Mouse (Mus musculus) kidney, postnatal 10 days (tissue): ENCODE measurements around the gene Tgm6.

Experiments
- DNase-seq: peaks from one replicate; pipeline ENCODE4 v3.0.0; 2021; ENCODE audit warnings: mixed read lengths

Tgm6 gene

GRCm38 (mm10) chr2:130112116-130112515 lies at the start of gene Tgm6:
Gene Tgm6, plus strand, starts transcription at chr2:130112416.
- no peak for DNase-seq

GRCm38 (mm10) chr2:130068228-130068627 lies 44.0 kb upstream of the Tgm6 start:
- DNase-seq: peak; percentile 49

- DNase-seq: no peak
Measured at GRCm38 (mm10) chr2:130070396-130070795, 41.8 kb upstream of the Tgm6 start.

- no peak for DNase-seq
Measured at GRCm38 (mm10) chr2:130112804-130113203, 588 bp downstream of the Tgm6 start.

GRCm38 (mm10) chr2:130113379-130113778 lies 1.2 kb downstream of the Tgm6 start:
- peak; percentile 42 for DNase-seq

- no peak for DNase-seq
Measured at GRCm38 (mm10) chr2:130118649-130119048, 6.4 kb downstream of the Tgm6 start.

- DNase-seq: no peak
Measured at GRCm38 (mm10) chr2:130125279-130126059, 13.3 kb downstream of the Tgm6 start.

- DNase-seq: no peak
Measured at GRCm38 (mm10) chr2:130126073-130126472, 13.9 kb downstream of the Tgm6 start.

GRCm38 (mm10) chr2:130129687-130130086 lies 17.5 kb downstream of the Tgm6 start:
- no peak for DNase-seq

- DNase-seq: no peak
Measured at GRCm38 (mm10) chr2:130143011-130143410, 30.8 kb downstream of the Tgm6 start.

GRCm38 (mm10) chr2:130144703-130145324 lies 32.6 kb downstream of the Tgm6 start:
- no peak for DNase-seq

- no peak for DNase-seq
Measured at GRCm38 (mm10) chr2:130146089-130146668, 34.0 kb downstream of the Tgm6 start.

- DNase-seq: no peak
Measured at GRCm38 (mm10) chr2:130155171-130155570, 43.0 kb downstream of the Tgm6 start.

- DNase-seq: no peak
Measured at GRCm38 (mm10) chr2:130155851-130156250, 43.6 kb downstream of the Tgm6 start.

GRCm38 (mm10) chr2:130157231-130158087 lies 45.2 kb downstream of the Tgm6 start:
- no peak for DNase-seq

GRCm38 (mm10) chr2:130158088-130158437 lies 45.8 kb downstream of the Tgm6 start:
- no peak for DNase-seq

- DNase-seq: no peak
Measured at GRCm38 (mm10) chr2:130162701-130163100, 50.5 kb downstream of the Tgm6 start.

- peak; percentile 39 for DNase-seq
Measured at GRCm38 (mm10) chr2:130166311-130167214, 54.3 kb downstream of the Tgm6 start.

- peak; percentile 80 for DNase-seq
Measured at GRCm38 (mm10) chr2:130167861-130168260, 55.6 kb downstream of the Tgm6 start.

- no peak for DNase-seq
Measured at GRCm38 (mm10) chr2:130171674-130172073, 59.5 kb downstream of the Tgm6 start.

GRCm38 (mm10) chr2:130176820-130177219 lies 64.6 kb downstream of the Tgm6 start:
- no peak for DNase-seq

GRCm38 (mm10) chr2:130178381-130178705 lies 66.1 kb downstream of the Tgm6 start:
- no peak for DNase-seq
